Comparison of ENCODE assay signal across 22 mouse cellular contexts in the genomic region with DNA sequence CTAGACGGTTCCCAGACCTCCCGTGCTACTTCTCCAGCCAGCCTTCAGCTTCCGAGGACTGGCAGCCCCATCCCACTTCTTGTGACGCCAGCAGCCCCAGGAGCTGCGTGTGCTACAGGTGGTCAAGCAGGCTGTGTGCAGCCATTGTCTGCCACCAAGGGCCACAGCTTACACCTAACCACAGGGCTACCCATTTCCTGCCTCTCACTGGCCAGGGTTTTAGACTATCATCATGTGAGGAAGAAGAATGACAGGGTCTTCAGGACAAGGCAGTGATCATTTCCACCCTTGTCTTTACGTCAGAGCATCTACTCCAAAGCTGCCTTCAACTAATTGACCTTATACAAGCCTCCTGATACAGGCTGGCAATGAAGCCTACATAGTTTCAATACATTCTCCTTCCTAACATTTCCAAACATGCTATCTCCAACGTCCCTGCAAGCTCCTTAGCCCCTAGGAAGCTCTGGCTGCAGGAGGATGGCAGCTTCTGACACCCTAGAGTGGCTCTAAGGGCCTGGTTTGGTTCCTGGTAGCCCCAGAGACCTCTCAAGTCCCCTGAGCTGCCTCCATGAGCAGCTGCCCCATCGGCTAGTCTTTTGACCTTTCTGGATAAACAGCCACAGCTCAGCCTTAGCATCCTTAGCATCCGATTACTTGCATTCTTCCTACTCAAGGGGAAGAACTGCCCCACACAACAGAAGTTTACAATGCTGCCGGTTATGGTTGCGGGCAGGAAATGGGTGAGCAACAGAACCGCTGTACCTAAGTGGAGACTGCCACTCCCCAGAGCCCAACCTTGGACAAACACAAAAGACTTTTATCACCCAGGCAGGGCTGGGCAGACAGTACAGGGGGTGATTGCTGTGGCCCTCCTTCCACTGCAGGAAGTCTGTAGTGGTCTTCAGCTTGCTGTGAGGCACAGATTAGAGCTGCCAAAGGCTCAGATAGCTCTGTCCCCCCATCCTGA. TPM values are rescaled to one million over a fixed set of nuclear protein-coding genes. Genes with fewer than 3 reads are reported as not detected.
DNase-seq lines count a peak whose midpoint lies in the region; ATAC-seq lines count a peak whose summit lies in the region.
"Had no signal": no experiment of that assay in that cellular context is flagged by ENCODE, and none has a peak within 500 bp of the region (broad histone marks: within the 10 kb centered on the region; RNA-seq: fewer than 3 reads in every experiment).

No protein-coding gene starts in this region.

- no peak for ATAC-seq in kidney, embryonic 14.5 days (ENCODE audit: low FRiP score, low TSS enrichment)
- peak; percentile 87 for ATAC-seq in intestine, embryonic 16.5 days
- peak; percentile 74 for ATAC-seq in stomach, embryonic 16.5 days (ENCODE audit: insufficient read depth, low FRiP score)
- ATAC-seq: forebrain, postnatal 0 days; hindbrain, embryonic 16.5 days; liver, embryonic 12.5 days had no signal

- no peaks in the 10 kb centered on the region for H3K9me3 ChIP-seq in kidney, embryonic 14.5 days (ENCODE audit: control insufficient read depth, low read length)
- no peaks in the 10 kb centered on the region for H3K9me3 ChIP-seq in intestine, embryonic 16.5 days (ENCODE audit: control insufficient read depth, low read length)
- no peaks in the 10 kb centered on the region for H3K9me3 ChIP-seq in stomach, embryonic 16.5 days (replicated peaks; ENCODE audit: control insufficient read depth, low read length)
- H3K9me3 ChIP-seq: forebrain, embryonic 10.5 days; limb, embryonic 13.5 days; liver, embryonic 12.5 days; midbrain, embryonic 12.5 days had no signal

- no peak overlapping the region for H3K27ac ChIP-seq in kidney, embryonic 14.5 days (ENCODE audit: low read depth, low read length)
- H3K27ac ChIP-seq in intestine, embryonic 16.5 days (ENCODE audit: low read length) = peak overlapping the region; percentile 95
- H3K27ac ChIP-seq in stomach, embryonic 16.5 days (ENCODE audit: low read length) = peak overlapping the region; percentile 67
- H3K27ac ChIP-seq: forebrain, embryonic 10.5 days; layer of hippocampus, adult 2 months; limb, embryonic 13.5 days; liver, embryonic 12.5 days; midbrain, embryonic 12.5 days had no signal

- peaks cover 31% of the 10 kb centered on the region for H3K4me1 ChIP-seq in kidney, embryonic 14.5 days (ENCODE audit: control insufficient read depth, insufficient read depth, low read length)
- H3K4me1 ChIP-seq in intestine, embryonic 16.5 days (ENCODE audit: control insufficient read depth, insufficient read depth, low read length) = peaks cover 43% of the 10 kb centered on the region
- H3K4me1 ChIP-seq in stomach, embryonic 16.5 days (ENCODE audit: control insufficient read depth, insufficient read depth, low read length) = no peaks in the 10 kb centered on the region
- H3K4me1 ChIP-seq: limb, embryonic 13.5 days; midbrain, embryonic 12.5 days had no signal

- 0 out of 2 replicates have a peak overlapping the region, but pooled peaks have one; percentile 0 for H3K9ac ChIP-seq in kidney, embryonic 14.5 days (ENCODE audit: low read depth, low read length)
- H3K9ac ChIP-seq in intestine, embryonic 16.5 days (ENCODE audit: low read depth, low read length) = peak overlapping the region; percentile 36
- no peak overlapping the region for H3K9ac ChIP-seq in stomach, embryonic 16.5 days (ENCODE audit: low read length)
- H3K9ac ChIP-seq: forebrain, postnatal 0 days; limb, embryonic 13.5 days; liver, embryonic 12.5 days; midbrain, embryonic 12.5 days had no signal

- no peak overlapping the region for H3K4me3 ChIP-seq in kidney, embryonic 14.5 days (ENCODE audit: low read length)
- no peak overlapping the region for H3K4me3 ChIP-seq in intestine, embryonic 16.5 days (ENCODE audit: low read length)
- no peak overlapping the region for H3K4me3 ChIP-seq in stomach, embryonic 16.5 days (replicated peaks; ENCODE audit: low read length)
- H3K4me3 ChIP-seq: forebrain, embryonic 10.5 days; layer of hippocampus, adult 2 months; limb, embryonic 13.5 days; liver, embryonic 12.5 days; midbrain, embryonic 12.5 days had no signal

- H3K27me3 ChIP-seq in kidney, embryonic 14.5 days (ENCODE audit: control insufficient read depth, insufficient read depth, low read length) = no peaks in the 10 kb centered on the region
- H3K27me3 ChIP-seq in intestine, embryonic 16.5 days (replicated peaks; ENCODE audit: control insufficient read depth, insufficient read depth, low read length) = no peaks in the 10 kb centered on the region
- H3K27me3 ChIP-seq in stomach, embryonic 16.5 days (ENCODE audit: control insufficient read depth, insufficient read depth, low read length) = no peaks in the 10 kb centered on the region
- H3K27me3 ChIP-seq: limb, embryonic 13.5 days; liver, embryonic 12.5 days; midbrain, embryonic 12.5 days had no signal

- peaks cover 54% of the 10 kb centered on the region for H3K36me3 ChIP-seq in kidney, embryonic 14.5 days (ENCODE audit: control insufficient read depth, insufficient read depth, low read length)
- peaks cover 4% of the 10 kb centered on the region for H3K36me3 ChIP-seq in intestine, embryonic 16.5 days (ENCODE audit: control insufficient read depth, insufficient read depth, low read length)
- peaks cover 12% of the 10 kb centered on the region for H3K36me3 ChIP-seq in stomach, embryonic 16.5 days (ENCODE audit: control insufficient read depth, insufficient read depth, low read length)

- no peak overlapping the region for H3K4me2 ChIP-seq in kidney, embryonic 14.5 days (replicated peaks; ENCODE audit: low read depth, low read length)
- H3K4me2 ChIP-seq in intestine, embryonic 16.5 days (ENCODE audit: low read depth, low read length) = peak overlapping the region; percentile 24
- H3K4me2 ChIP-seq in stomach, embryonic 16.5 days (ENCODE audit: low read depth, low read length) = peak overlapping the region; percentile 25; the same call in 1 of the 2 replicates
- H3K4me2 ChIP-seq: limb, embryonic 13.5 days; liver, embryonic 12.5 days; midbrain, embryonic 12.5 days had no signal

- DNase-seq in adrenal gland, adult 2 months = peak; percentile 2
- no peak for DNase-seq in adrenal gland, postnatal 36 days
- DNase-seq in kidney, postnatal 10 days = no peak
- no peak for DNase-seq in ovary, postnatal 36 days (ENCODE audit: low spot score)
- DNase-seq: cerebellum, postnatal 14 days; forebrain, postnatal 0 days; kidney, adult 18-20 months; kidney, postnatal 14 days; lung, adult 18-20 months; retina, postnatal 1 day; right cerebral cortex, postnatal 4 days had no signal

- WGBS in kidney, embryonic 14.5 days = 68% methylated on average over 12 of the region's 12 CpGs
- WGBS in intestine, embryonic 16.5 days = 56% methylated on average over 12 of the region's 12 CpGs
- whole genome bisulfite sequencing in stomach, embryonic 16.5 days = 58% methylated on average over 12 of the region's 12 CpGs

RNA-seq across cellular contexts. Expression of a gene that starts 7.5 kb away (rescaled TPM):
- total RNA-seq in adrenal gland, adult 2 months (2021) = 100 to 1,000 TPM in 1 of 2 experiments, 10 to 100 TPM in 1; 92.7 to 160 TPM
- polyA plus RNA-seq in adrenal gland, adult 2 months (2012; rRNA removed) = 336 and 430 TPM in 2 replicates
- total RNA-seq in adrenal gland, postnatal 36 days (2021) = 100 to 1,000 TPM; 122 to 138 TPM
- polyA plus RNA-seq in kidney, embryonic 14.5 days (2014; fragmentation: Nextera tagmentation; extraction: Ambion mirVana) = 11.8 and 13.0 TPM in 2 replicates
- 226 and 234 TPM in 2 replicates for polyA plus RNA-seq in intestine, embryonic 16.5 days (2015; fragmentation: Nextera tagmentation; extraction: Ambion mirVana)
- 59.8 and 75.8 TPM in 2 replicates for polyA plus RNA-seq in stomach, embryonic 16.5 days (2015; fragmentation: Nextera tagmentation; extraction: Ambion mirVana)

RNA-seq across cellular contexts. Expression of a gene that starts 9.5 kb away (rescaled TPM):
- total RNA-seq in adrenal gland, adult 2 months (2021) = 10 to 100 TPM; 28.8 to 35.6 TPM
- 59.5 and 66.8 TPM in 2 replicates for polyA plus RNA-seq in adrenal gland, adult 2 months (2012; rRNA removed)
- total RNA-seq in adrenal gland, postnatal 36 days (2021) = 10 to 100 TPM; 34.9 to 38.0 TPM
- polyA plus RNA-seq in kidney, embryonic 14.5 days (2014; fragmentation: Nextera tagmentation; extraction: Ambion mirVana) = 19.0 and 24.1 TPM in 2 replicates
- 38.7 and 44.1 TPM in 2 replicates for polyA plus RNA-seq in intestine, embryonic 16.5 days (2015; fragmentation: Nextera tagmentation; extraction: Ambion mirVana)
- 22.5 and 24.3 TPM in 2 replicates for polyA plus RNA-seq in stomach, embryonic 16.5 days (2015; fragmentation: Nextera tagmentation; extraction: Ambion mirVana)

RNA-seq across cellular contexts. Expression of a gene that starts 18.6 kb away (rescaled TPM):
- total RNA-seq in adrenal gland, adult 2 months (2021) = 10 to 100 TPM; 14.8 to 24.8 TPM
- 14.6 and 17.9 TPM in 2 replicates for polyA plus RNA-seq in adrenal gland, adult 2 months (2012; rRNA removed)
- total RNA-seq in adrenal gland, postnatal 36 days (2021) = 10 to 100 TPM; 21.6 to 22.7 TPM
- polyA plus RNA-seq in kidney, embryonic 14.5 days (2014; fragmentation: Nextera tagmentation; extraction: Ambion mirVana) = 2.8 and 4.0 TPM in 2 replicates
- polyA plus RNA-seq in intestine, embryonic 16.5 days (2015; fragmentation: Nextera tagmentation; extraction: Ambion mirVana) = 7.1 and 7.3 TPM in 2 replicates
- 9.5 and 10.4 TPM in 2 replicates for polyA plus RNA-seq in stomach, embryonic 16.5 days (2015; fragmentation: Nextera tagmentation; extraction: Ambion mirVana)
- total RNA-seq: hematopoietic stem cell, adult 5-6 weeks; megakaryocyte, adult 5-6 weeks had no signal

RNA-seq across cellular contexts. Expression of a gene that starts 53.8 kb away (rescaled TPM):
- total RNA-seq in adrenal gland, adult 2 months (2021) = 100 to 1,000 TPM in 1 of 2 experiments, 10 to 100 TPM in 1; 89.7 to 198 TPM
- 79.4 and 126 TPM in 2 replicates for polyA plus RNA-seq in adrenal gland, adult 2 months (2012; rRNA removed)
- total RNA-seq in adrenal gland, postnatal 36 days (2021) = 100 to 1,000 TPM in 1 of 2 experiments, 10 to 100 TPM in 1; 84.0 to 156 TPM
- 58.7 and 102 TPM in 2 replicates for polyA plus RNA-seq in kidney, embryonic 14.5 days (2014; fragmentation: Nextera tagmentation; extraction: Ambion mirVana)
- 30.9 and 45.1 TPM in 2 replicates for polyA plus RNA-seq in intestine, embryonic 16.5 days (2015; fragmentation: Nextera tagmentation; extraction: Ambion mirVana)
- 66.5 and 66.7 TPM in 2 replicates for polyA plus RNA-seq in stomach, embryonic 16.5 days (2015; fragmentation: Nextera tagmentation; extraction: Ambion mirVana)
